Mouse (Mus musculus) liver, adult 2 months (tissue): Measurements from ENCODE around the gene Ccnd1.

Experiments used
- CTCF ChIP-seq: fragments of 200-500 bp; IDR thresholded peaks from 2 replicates; pipeline ENCODE4 v1.5.1; 2011; ENCODE audit warnings: low read depth, low read length, control low read depth
- POLR2A ChIP-seq: fragments of 200-500 bp; IDR thresholded peaks from 2 replicates; pipeline ENCODE4 v1.6.1; 2011; ENCODE audit warnings: low read length, control low read depth; ENCODE audit not compliant: insufficient read depth; ENCODE audit errors: extremely low read depth

GRCm38 (mm10) chr7:144929931-144930330 is 9.8 kb downstream of the Ccnd1 start:
- TF ChIP-seq CTCF (no peak), POLR2A (no peak)
